Mouse (Mus musculus): ENCODE results near the gene Iyd. TPM values are rescaled to one million over a fixed set of nuclear protein-coding genes. Genes with fewer than 3 reads are reported as not detected.

The Iyd gene
- total and polyA plus RNA-seq, 2 experiments from 2014 or later, result 0.71 TPM; not detected in 1

GRCm38 (mm10) chr10:3508746-3509145 is 31.3 kb upstream of the Iyd start:
- Histone ChIP-seq H3K4me1 (ENCODE audit: control insufficient read depth, insufficient read depth) (0 out of 2 replicates have a peak, but pooled peaks cover 5% of the 10 kb centered on the region), H3K4me3 (ENCODE audit: low read depth, low read length) (no peak overlapping the region), H3K27me3 (ENCODE audit: control insufficient read depth, insufficient read depth, low read length) (no peaks in the 10 kb centered on the region), H3K36me3 (replicated peaks; ENCODE audit: control insufficient read depth, insufficient read depth, low read length) (no peaks in the 10 kb centered on the region), H3K9ac (replicated peaks; ENCODE audit: low read depth, low read length) (no peak overlapping the region), H3K9me3 (replicated peaks; ENCODE audit: control insufficient read depth, low read length) (no peaks in the 10 kb centered on the region), H3K27ac (ENCODE audit: low read depth) (no peak overlapping the region), H3K4me2 (ENCODE audit: low read depth, low read length) (no peak overlapping the region)
- DNase-seq (ENCODE audit: low spot score) (no peak), ATAC-seq (ENCODE audit: insufficient read depth, low read depth) (no peak)
- TF ChIP-seq EP300 (IDR thresholded peaks at IDR 0.05; ENCODE audit: low read depth), result no peak
- TF ChIP-seq CTCF (IDR thresholded peaks at IDR 0.05; ENCODE audit: low read depth), result no peak
- WGBS, result 70% methylated on average over 2 of the region's 2 CpGs

DNA sequence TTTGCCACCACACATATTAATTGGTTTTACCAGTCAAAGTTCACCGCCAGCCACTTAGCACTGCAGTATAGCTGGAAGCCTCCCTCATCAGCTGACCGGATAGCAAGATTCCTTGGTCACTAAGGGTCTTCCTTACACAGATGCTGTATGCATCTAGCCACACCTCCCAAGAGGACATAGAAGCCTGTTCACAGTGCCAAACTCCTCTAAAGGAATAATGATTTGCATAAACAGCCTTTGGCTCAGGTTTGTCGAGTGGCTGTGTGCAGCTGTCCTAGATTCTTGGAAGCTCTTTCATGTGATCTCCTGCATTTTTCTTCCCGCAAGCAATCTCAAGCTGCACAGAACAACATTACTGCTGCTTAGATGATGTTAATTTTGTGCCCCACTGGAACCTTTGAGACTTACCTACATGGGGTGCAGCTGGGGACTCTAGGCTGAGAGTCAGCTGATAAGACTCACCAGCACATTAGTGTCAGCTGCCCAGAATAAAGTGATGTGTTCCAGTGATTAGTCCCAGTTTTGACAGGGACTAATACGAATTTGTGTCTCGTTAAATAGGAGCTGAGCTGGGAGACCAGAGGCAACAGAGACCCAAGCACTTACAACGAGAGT is 30.3 kb upstream of the Iyd start:
- DNase-seq (ENCODE audit: low spot score), result no peak
- H3K4me3 ChIP-seq (ENCODE audit: low read depth, low read length), result no peak overlapping the region
- WGBS, result 42% methylated on average over 7 of the region's 7 CpGs
- no peaks in the 10 kb centered on the region for H3K9me3 ChIP-seq (replicated peaks; ENCODE audit: control insufficient read depth, low read length)
- no peak overlapping the region for H3K4me2 ChIP-seq (ENCODE audit: low read depth, low read length)
- no peak for ATAC-seq (ENCODE audit: insufficient read depth, low read depth)
- 0 out of 2 replicates have a peak, but pooled peaks cover 5% of the 10 kb centered on the region for H3K4me1 ChIP-seq (ENCODE audit: control insufficient read depth, insufficient read depth)
- no peak for TF ChIP-seq EP300 (IDR thresholded peaks at IDR 0.05; ENCODE audit: low read depth)
- no peak for TF ChIP-seq CTCF (IDR thresholded peaks at IDR 0.05; ENCODE audit: low read depth)
- H3K27me3 ChIP-seq (ENCODE audit: control insufficient read depth, insufficient read depth, low read length), result no peaks in the 10 kb centered on the region
- H3K9ac ChIP-seq (replicated peaks; ENCODE audit: low read depth, low read length), result no peak overlapping the region
- H3K27ac ChIP-seq (ENCODE audit: low read depth), result peak overlapping the region; percentile 9
- no peaks in the 10 kb centered on the region for H3K36me3 ChIP-seq (replicated peaks; ENCODE audit: control insufficient read depth, insufficient read depth, low read length)

GRCm38 (mm10) chr10:3510486-3510885 is 29.6 kb upstream of the Iyd start:
- no peak overlapping the region for H3K4me2 ChIP-seq (ENCODE audit: low read depth, low read length)
- ATAC-seq (ENCODE audit: insufficient read depth, low read depth) (no peak), DNase-seq (ENCODE audit: low spot score) (no peak)
- no peaks in the 10 kb centered on the region for H3K9me3 ChIP-seq (replicated peaks; ENCODE audit: control insufficient read depth, low read length)
- H3K27ac ChIP-seq (ENCODE audit: low read depth), result peak overlapping the region; percentile 9; the same call in 1 of the 2 replicates
- TF ChIP-seq EP300 (IDR thresholded peaks at IDR 0.05; ENCODE audit: low read depth) (no peak), CTCF (IDR thresholded peaks at IDR 0.05; ENCODE audit: low read depth) (no peak)
- 0 out of 2 replicates have a peak, but pooled peaks cover 5% of the 10 kb centered on the region for H3K4me1 ChIP-seq (ENCODE audit: control insufficient read depth, insufficient read depth)
- no peaks in the 10 kb centered on the region for H3K27me3 ChIP-seq (ENCODE audit: control insufficient read depth, insufficient read depth, low read length)
- H3K4me3 ChIP-seq (ENCODE audit: low read depth, low read length), result no peak overlapping the region
- H3K9ac ChIP-seq (replicated peaks; ENCODE audit: low read depth, low read length), result no peak overlapping the region
- no peaks in the 10 kb centered on the region for H3K36me3 ChIP-seq (replicated peaks; ENCODE audit: control insufficient read depth, insufficient read depth, low read length)
- 60% methylated on average over 3 of the region's 3 CpGs for WGBS

DNA sequence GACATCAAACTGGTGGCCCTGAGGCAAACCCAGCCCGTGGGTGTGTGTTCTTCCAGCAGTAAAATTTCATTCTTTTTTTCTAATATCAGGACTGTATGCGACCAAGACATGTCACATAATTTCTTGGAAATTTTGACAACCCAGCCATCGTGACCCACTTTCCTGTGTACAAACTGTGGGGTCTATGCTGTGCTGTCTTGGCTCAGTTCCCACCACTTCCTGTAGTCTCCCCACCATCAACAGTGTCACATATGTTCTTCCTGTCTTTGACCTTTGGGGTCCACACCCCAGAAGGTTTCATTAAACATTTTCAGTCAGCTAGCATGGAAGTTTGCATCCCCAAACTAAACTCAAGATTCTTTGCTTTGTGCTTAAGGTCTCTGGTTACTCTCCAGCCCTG is 28.6 kb upstream of the Iyd start:
- 0 out of 2 replicates have a peak, but pooled peaks cover 5% of the 10 kb centered on the region for H3K4me1 ChIP-seq (ENCODE audit: control insufficient read depth, insufficient read depth)
- no peak for ATAC-seq (ENCODE audit: insufficient read depth, low read depth)

GRCm38 (mm10) chr10:3512620-3513305 is 27.3 kb upstream of the Iyd start:
- H3K27ac ChIP-seq (ENCODE audit: low read depth), result no peak overlapping the region
- H3K27me3 ChIP-seq (ENCODE audit: control insufficient read depth, insufficient read depth, low read length), result no peaks in the 10 kb centered on the region
- 0 out of 2 replicates have a peak, but pooled peaks cover 5% of the 10 kb centered on the region for H3K4me1 ChIP-seq (ENCODE audit: control insufficient read depth, insufficient read depth)
- no peak for TF ChIP-seq EP300 (IDR thresholded peaks at IDR 0.05; ENCODE audit: low read depth)
- TF ChIP-seq CTCF (IDR thresholded peaks at IDR 0.05; ENCODE audit: low read depth), result peak; percentile 34
- WGBS, result 76% methylated on average over 8 of the region's 8 CpGs
- H3K36me3 ChIP-seq (replicated peaks; ENCODE audit: control insufficient read depth, insufficient read depth, low read length), result no peaks in the 10 kb centered on the region
- DNase-seq (ENCODE audit: low spot score) (no peak), ATAC-seq (ENCODE audit: insufficient read depth, low read depth) (no peak)
- H3K4me2 ChIP-seq (ENCODE audit: low read depth, low read length), result no peak overlapping the region
- no peak overlapping the region for H3K9ac ChIP-seq (replicated peaks; ENCODE audit: low read depth, low read length)
- no peaks in the 10 kb centered on the region for H3K9me3 ChIP-seq (replicated peaks; ENCODE audit: control insufficient read depth, low read length)
- H3K4me3 ChIP-seq (ENCODE audit: low read depth, low read length), result no peak overlapping the region

More for the DNA sequence above, 28.6 kb upstream of the Iyd start:
- Histone ChIP-seq H3K36me3 (replicated peaks; ENCODE audit: control insufficient read depth, insufficient read depth, low read length) (no peaks in the 10 kb centered on the region), H3K27me3 (ENCODE audit: control insufficient read depth, insufficient read depth, low read length) (no peaks in the 10 kb centered on the region), H3K4me2 (ENCODE audit: low read depth, low read length) (no peak overlapping the region), H3K9me3 (replicated peaks; ENCODE audit: control insufficient read depth, low read length) (no peaks in the 10 kb centered on the region), H3K27ac (ENCODE audit: low read depth) (no peak overlapping the region), H3K9ac (replicated peaks; ENCODE audit: low read depth, low read length) (no peak overlapping the region), H3K4me3 (ENCODE audit: low read depth, low read length) (no peak overlapping the region)
- WGBS, result 67% methylated on average over 3 of the region's 3 CpGs
- TF ChIP-seq CTCF (IDR thresholded peaks at IDR 0.05; ENCODE audit: low read depth), result no peak
- TF ChIP-seq EP300 (IDR thresholded peaks at IDR 0.05; ENCODE audit: low read depth), result no peak
- no peak for DNase-seq (ENCODE audit: low spot score)
